Mouse (Mus musculus): ENCODE measurements around the gene Polrmt. TPM values are rescaled to one million over a fixed set of nuclear protein-coding genes. Genes with fewer than 3 reads are reported as not detected.
A peak's percentile ranks its signal among the peaks of the same experiment; 100 is the strongest.
"Not testable (repeated sequence)": the region's sequence is repeated elsewhere in the genome, so short reads cannot be mapped to it uniquely, and the experiment has no call there.

Gene Polrmt
- total RNA-seq, 1 experiment, result 109 TPM

- Histone ChIP-seq H3K4me3 (ENCODE audit: insufficient read depth in 1 of 2, low read depth in 1 of 2, low read length in 2 of 2, poor library complexity in 1 of 2, severe bottlenecking in 1 of 2) (no peak overlapping the region), H3K9ac (ENCODE audit: insufficient read depth, low read depth, low read length, poor library complexity, severe bottlenecking) (no peak overlapping the region), H3K27ac (ENCODE audit: insufficient read depth, low read depth, low read length, poor library complexity, severe bottlenecking) (no peak overlapping the region; the same call in 1 of the 2 replicates), H3K9me3 (ENCODE audit: control insufficient read depth, insufficient read depth, low read depth, low read length) (no peaks in the 10 kb centered on the region), H3K36me3 (ENCODE audit: control insufficient read depth, insufficient read depth, low read length, poor library complexity, severe bottlenecking) (peaks cover 49% of the 10 kb centered on the region), H3K4me1 (ENCODE audit: control insufficient read depth in 2 of 2, insufficient read depth in 2 of 2, low read length in 2 of 2, poor library complexity in 1 of 2) (peaks cover 2 to 20% of the 10 kb centered on the region in 2 experiments; a peak in 1 of 4 replicates)
- no peak for DNase-seq (ENCODE audit: low read depth, low spot score)
- in situ Hi-C loops (cut with MboI; ENCODE audit: low sequenced_read_pairs in 2 of 2, unreplicated experiment in 2 of 2), result no loop called here
- TF ChIP-seq CHD2 (IDR thresholded peaks at IDR 0.05; ENCODE audit: low read depth, low read length) (no peak), HCFC1 (IDR thresholded peaks at IDR 0.05; ENCODE audit: borderline replicate concordance, insufficient read depth, low read length) (no peak), ZC3H11A (IDR thresholded peaks at IDR 0.05; ENCODE audit: borderline replicate concordance, low read depth, low read length) (no peak), MAFK (IDR thresholded peaks at IDR 0.05; ENCODE audit: insufficient read depth, low read depth, low read length) (no peak), ZNF384 (IDR thresholded peaks at IDR 0.05; ENCODE audit: low read depth, low read length) (no peak)
Measured at GRCm38 (mm10) chr10:79762875-79763274, 16.5 kb upstream of the Polrmt start.

DNA sequence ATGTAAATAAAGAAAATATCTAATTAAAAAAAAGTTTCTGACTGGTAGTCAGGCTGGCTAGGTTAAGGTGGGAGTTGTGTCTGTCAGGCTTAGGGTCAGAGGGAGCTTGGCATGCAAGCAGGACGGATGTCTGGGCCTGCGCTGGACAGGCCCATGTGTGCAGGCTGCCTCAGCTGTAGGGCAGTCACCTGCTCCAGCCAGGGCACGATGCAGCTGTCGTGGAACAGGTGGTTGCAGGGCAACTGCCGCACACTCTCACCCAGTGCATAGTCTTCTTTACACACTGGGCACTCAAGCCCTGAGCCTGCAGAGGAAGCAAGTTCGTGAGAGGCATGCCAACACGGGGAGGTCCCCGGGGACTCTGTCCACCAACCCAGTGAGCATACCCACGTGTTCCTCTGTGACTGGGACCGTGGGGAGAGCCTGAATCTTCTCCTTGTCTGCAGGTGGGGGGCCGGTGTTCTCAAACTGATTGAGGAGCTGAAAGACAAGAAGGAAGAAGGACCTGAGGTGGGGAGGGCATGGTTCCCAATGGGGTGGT, 14.3 kb upstream of the Polrmt start:
- TF ChIP-seq ZNF384 (IDR thresholded peaks at IDR 0.05; ENCODE audit: low read depth, low read length) (no peak), HCFC1 (IDR thresholded peaks at IDR 0.05; ENCODE audit: borderline replicate concordance, insufficient read depth, low read length) (no peak), MAFK (IDR thresholded peaks at IDR 0.05; ENCODE audit: insufficient read depth, low read depth, low read length) (no peak), CHD2 (IDR thresholded peaks at IDR 0.05; ENCODE audit: low read depth, low read length) (no peak), ZC3H11A (IDR thresholded peaks at IDR 0.05; ENCODE audit: borderline replicate concordance, low read depth, low read length) (no peak)
- peaks cover 1 to 16% of the 10 kb centered on the region in 2 experiments; a peak in 1 of 4 replicates for H3K4me1 ChIP-seq (ENCODE audit: control insufficient read depth in 2 of 2, insufficient read depth in 2 of 2, low read length in 2 of 2, poor library complexity in 1 of 2)

GRCm38 (mm10) chr10:79759675-79760074, 13.3 kb upstream of the Polrmt start:
- H3K4me3 ChIP-seq (ENCODE audit: insufficient read depth in 1 of 2, low read depth in 1 of 2, low read length in 2 of 2, poor library complexity in 1 of 2, severe bottlenecking in 1 of 2); DNase-seq (ENCODE audit: low read depth, low spot score); H3K27ac ChIP-seq (ENCODE audit: insufficient read depth, low read depth, low read length, poor library complexity, severe bottlenecking); H3K9ac ChIP-seq (ENCODE audit: insufficient read depth, low read depth, low read length, poor library complexity, severe bottlenecking); in situ Hi-C loops (cut with MboI; ENCODE audit: low sequenced_read_pairs in 2 of 2, unreplicated experiment in 2 of 2); H3K4me1 ChIP-seq (ENCODE audit: control insufficient read depth in 2 of 2, insufficient read depth in 2 of 2, low read length in 2 of 2, poor library complexity in 1 of 2); H3K9me3 ChIP-seq (ENCODE audit: control insufficient read depth, insufficient read depth, low read depth, low read length): not testable (repeated sequence)
- H3K36me3 ChIP-seq (ENCODE audit: control insufficient read depth, insufficient read depth, low read length, poor library complexity, severe bottlenecking), result peaks cover 50% of the 10 kb centered on the region
- peak; percentile 64; the same call in 1 of the 2 replicates for TF ChIP-seq ZNF384 (IDR thresholded peaks at IDR 0.05; ENCODE audit: low read depth, low read length)

More for the DNA sequence above, 14.3 kb upstream of the Polrmt start:
- no peak overlapping the region for H3K27ac ChIP-seq (ENCODE audit: insufficient read depth, low read depth, low read length, poor library complexity, severe bottlenecking)
- no peak overlapping the region for H3K9ac ChIP-seq (ENCODE audit: insufficient read depth, low read depth, low read length, poor library complexity, severe bottlenecking)
- no peak for DNase-seq (ENCODE audit: low read depth, low spot score)
- peaks cover 52% of the 10 kb centered on the region for H3K36me3 ChIP-seq (ENCODE audit: control insufficient read depth, insufficient read depth, low read length, poor library complexity, severe bottlenecking)
- in situ Hi-C loops (cut with MboI; ENCODE audit: low sequenced_read_pairs in 2 of 2, unreplicated experiment in 2 of 2), result no loop called here
- no peak overlapping the region for H3K4me3 ChIP-seq (ENCODE audit: insufficient read depth in 1 of 2, low read depth in 1 of 2, low read length in 2 of 2, poor library complexity in 1 of 2, severe bottlenecking in 1 of 2)
- no peaks in the 10 kb centered on the region for H3K9me3 ChIP-seq (ENCODE audit: control insufficient read depth, insufficient read depth, low read depth, low read length)

DNA sequence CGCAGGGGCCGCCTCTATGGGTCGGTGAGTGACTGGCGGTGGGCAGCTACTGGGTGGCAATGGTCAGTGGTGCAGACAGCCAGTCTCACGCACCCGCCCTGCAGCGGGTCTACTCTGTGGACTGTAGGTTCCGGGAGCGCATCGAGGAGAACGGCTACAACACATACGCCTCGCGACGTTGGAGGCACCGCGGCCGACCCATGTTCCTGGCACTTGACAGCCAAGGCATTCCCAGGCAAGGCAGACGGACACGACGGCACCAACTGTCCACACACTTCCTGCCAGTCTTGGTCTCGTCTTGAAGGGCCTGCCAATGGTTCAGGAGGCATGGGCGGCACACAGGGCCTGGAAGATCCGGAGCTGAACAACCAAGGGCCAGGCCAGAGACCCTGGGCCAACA, 10.3 kb upstream of the Polrmt start:
- H3K4me3 ChIP-seq (ENCODE audit: insufficient read depth in 1 of 2, low read depth in 1 of 2, low read length in 2 of 2, poor library complexity in 1 of 2, severe bottlenecking in 1 of 2), result peak overlapping the region; percentile 27 to 53; a peak in 3 of 4 replicates
- H3K36me3 ChIP-seq (ENCODE audit: control insufficient read depth, insufficient read depth, low read length, poor library complexity, severe bottlenecking), result peaks cover 30% of the 10 kb centered on the region
- DNase-seq (ENCODE audit: low read depth, low spot score), result no peak
- in situ Hi-C loops (cut with MboI; ENCODE audit: low sequenced_read_pairs in 2 of 2, unreplicated experiment in 2 of 2), result no loop called here
- no peaks in the 10 kb centered on the region for H3K9me3 ChIP-seq (ENCODE audit: control insufficient read depth, insufficient read depth, low read depth, low read length)
- peaks cover 2 to 7% of the 10 kb centered on the region in 2 experiments; a peak in 2 of 4 replicates for H3K4me1 ChIP-seq (ENCODE audit: control insufficient read depth in 2 of 2, insufficient read depth in 2 of 2, low read length in 2 of 2, poor library complexity in 1 of 2)
- no peak overlapping the region for H3K9ac ChIP-seq (ENCODE audit: insufficient read depth, low read depth, low read length, poor library complexity, severe bottlenecking)
- TF ChIP-seq MAFK (IDR thresholded peaks at IDR 0.05; ENCODE audit: insufficient read depth, low read depth, low read length), result no peak
- TF ChIP-seq HCFC1 (IDR thresholded peaks at IDR 0.05; ENCODE audit: borderline replicate concordance, insufficient read depth, low read length), result no peak
- TF ChIP-seq ZNF384 (IDR thresholded peaks at IDR 0.05; ENCODE audit: low read depth, low read length), result no peak
- no peak overlapping the region for H3K27ac ChIP-seq (ENCODE audit: insufficient read depth, low read depth, low read length, poor library complexity, severe bottlenecking)

DNA sequence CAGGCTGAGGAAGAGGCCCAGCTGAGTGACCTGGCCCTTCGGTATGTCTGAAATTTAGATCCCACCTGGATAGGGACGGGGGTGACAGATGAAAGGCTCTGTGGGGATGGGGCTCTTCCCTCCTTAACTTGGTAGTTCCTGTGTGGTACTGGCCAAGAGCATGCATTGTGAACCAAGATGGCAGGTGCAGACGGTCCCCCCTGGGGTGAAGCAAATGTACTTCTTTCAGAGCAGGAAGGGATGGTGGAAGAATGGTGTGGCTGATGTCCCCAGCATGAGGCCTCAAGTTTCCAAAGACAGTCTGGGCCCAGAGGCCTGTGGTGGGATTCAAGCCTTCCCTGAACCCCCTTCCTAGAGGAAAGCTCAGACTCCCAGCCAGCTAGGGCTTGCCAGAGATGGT, 9.5 kb upstream of the Polrmt start:
- Histone ChIP-seq H3K4me1 (ENCODE audit: control insufficient read depth in 2 of 2, insufficient read depth in 2 of 2, low read length in 2 of 2, poor library complexity in 1 of 2) (peaks cover 2 to 7% of the 10 kb centered on the region in 2 experiments; a peak in 2 of 4 replicates), H3K9me3 (ENCODE audit: control insufficient read depth, insufficient read depth, low read depth, low read length) (no peaks in the 10 kb centered on the region), H3K36me3 (ENCODE audit: control insufficient read depth, insufficient read depth, low read length, poor library complexity, severe bottlenecking) (peaks cover 22% of the 10 kb centered on the region), H3K9ac (ENCODE audit: insufficient read depth, low read depth, low read length, poor library complexity, severe bottlenecking) (no peak overlapping the region), H3K27ac (ENCODE audit: insufficient read depth, low read depth, low read length, poor library complexity, severe bottlenecking) (no peak overlapping the region), H3K4me3 (ENCODE audit: insufficient read depth in 1 of 2, low read depth in 1 of 2, low read length in 2 of 2, poor library complexity in 1 of 2, severe bottlenecking in 1 of 2) (no peak overlapping the region)
- in situ Hi-C loops (cut with MboI; ENCODE audit: low sequenced_read_pairs in 2 of 2, unreplicated experiment in 2 of 2), result no loop called here
- DNase-seq (ENCODE audit: low read depth, low spot score), result no peak
- TF ChIP-seq MAFK (IDR thresholded peaks at IDR 0.05; ENCODE audit: insufficient read depth, low read depth, low read length) (no peak), CHD2 (IDR thresholded peaks at IDR 0.05; ENCODE audit: low read depth, low read length) (no peak), HCFC1 (IDR thresholded peaks at IDR 0.05; ENCODE audit: borderline replicate concordance, insufficient read depth, low read length) (no peak), ZC3H11A (IDR thresholded peaks at IDR 0.05; ENCODE audit: borderline replicate concordance, low read depth, low read length) (no peak), ZNF384 (IDR thresholded peaks at IDR 0.05; ENCODE audit: low read depth, low read length) (no peak)
